Mouse (Mus musculus) myocyte (in vitro differentiated cells): ENCODE results near the gene Trappc3l. TPM values are rescaled to one million over a fixed set of nuclear protein-coding genes. Genes with fewer than 3 reads are reported as not detected.

Source experiments
- H3K27me3 ChIP-seq: one replicate; pipeline ENCODE4 v1.6.1; 2011; ENCODE audit not compliant: control insufficient read depth, insufficient read depth, insufficient read length
- H3K36me3 ChIP-seq: one replicate; pipeline ENCODE4 v1.6.1; 2011; ENCODE audit not compliant: control insufficient read depth, insufficient read depth
- H3K4me2 ChIP-seq: one replicate; pipeline ENCODE4 v1.6.1; 2011; ENCODE audit warnings: low read depth, control low read depth
- H3K4me3 ChIP-seq: one replicate; pipeline ENCODE4 v1.5.1; 2011; ENCODE audit warnings: mild to moderate bottlenecking, control low read depth, moderate library complexity
- H3K79me2 ChIP-seq: one replicate; pipeline ENCODE4 v1.6.1; 2011; ENCODE audit not compliant: control insufficient read depth, insufficient read depth
- H3ac ChIP-seq: one replicate; pipeline ENCODE4 v1.6.1; 2011; ENCODE audit not compliant: control insufficient read depth, insufficient read length
- CEBPB ChIP-seq: IDR thresholded peaks from 2 replicates; pipeline ENCODE4 v1.6.1; 2011; ENCODE audit warnings: mild to moderate bottlenecking, moderate library complexity; ENCODE audit not compliant: poor library complexity, insufficient read depth, severe bottlenecking
- E2F4 ChIP-seq: IDR thresholded peaks from one replicate; pipeline ENCODE4 v1.6.1; 2011; ENCODE audit warnings: mild to moderate bottlenecking, control low read depth, moderate library complexity; ENCODE audit not compliant: insufficient read depth
- MAX ChIP-seq: IDR thresholded peaks from one replicate; pipeline ENCODE4 v1.6.1; 2011; ENCODE audit warnings: low read depth, mild to moderate bottlenecking, control low read depth
- MYOD1 ChIP-seq, 3 experiments: IDR thresholded peaks; one replicate each; pipeline ENCODE4 v1.6.1; 2011; ENCODE audit warnings: control low read depth in 2 of 3, low read depth in 2 of 3, mild to moderate bottlenecking in 2 of 3, moderate library complexity in 1 of 3; ENCODE audit not compliant: insufficient read length in 2 of 3, control insufficient read depth in 1 of 3
- MYOG ChIP-seq, 3 experiments: IDR thresholded peaks; one replicate each; pipeline ENCODE4 v1.6.1; 2011; ENCODE audit warnings: control low read depth in 2 of 3, low read depth in 2 of 3, mild to moderate bottlenecking in 2 of 3; ENCODE audit not compliant: insufficient read length in 2 of 3, control insufficient read depth in 1 of 3, insufficient read depth in 1 of 3
- POLR2A ChIP-seq: IDR thresholded peaks from one replicate; pipeline ENCODE4 v1.6.1; 2011; ENCODE audit warnings: low read depth, mild to moderate bottlenecking, control low read depth, moderate library complexity; ENCODE audit not compliant: insufficient read length
- POLR2AphosphoS2 ChIP-seq: IDR thresholded peaks from one replicate; pipeline ENCODE4 v1.6.1; 2011; ENCODE audit warnings: low read depth, control low read depth; ENCODE audit not compliant: insufficient read length
- REST ChIP-seq: IDR thresholded peaks from one replicate; pipeline ENCODE4 v1.6.1; 2011; ENCODE audit warnings: mild to moderate bottlenecking, control low read depth, moderate library complexity; ENCODE audit not compliant: insufficient read depth, insufficient read length
- SRF ChIP-seq: IDR thresholded peaks from one replicate; pipeline ENCODE4 v1.6.1; 2011; ENCODE audit warnings: low read depth; ENCODE audit not compliant: control insufficient read depth, insufficient read length
- TCF12 ChIP-seq: IDR thresholded peaks from one replicate; pipeline ENCODE4 v1.6.1; 2011; ENCODE audit warnings: mild to moderate bottlenecking, control low read depth; ENCODE audit not compliant: poor library complexity, insufficient read depth, severe bottlenecking
- TCF3 ChIP-seq: IDR thresholded peaks from one replicate; pipeline ENCODE4 v1.6.1; 2011; ENCODE audit warnings: low read depth, control low read depth; ENCODE audit not compliant: insufficient read length
- USF1 ChIP-seq: IDR thresholded peaks from one replicate; pipeline ENCODE4 v1.6.1; 2011; ENCODE audit warnings: low read depth, mild to moderate bottlenecking, control low read depth, moderate library complexity
- polyA plus RNA-seq: library from polyadenylated mRNA; unstranded; fragments of >200 nt; fragmentation: generic; extraction: Trizol; gene quantifications from one replicate; pipeline ENCODE4 v1.2.1, GENCODE M21; 2012; ENCODE audit warnings: missing spikeins

Trappc3l gene
- polyA plus RNA-seq, 1 experiment, result not detected

GRCm38 (mm10) chr10:34018746-34019301 lies 18.6 kb upstream of the Trappc3l start:
- TF ChIP-seq MYOG (IDR thresholded peaks at IDR 0.05; ENCODE audit: control insufficient read depth in 1 of 3, insufficient read depth in 1 of 3, insufficient read length in 2 of 3, low read depth in 2 of 3) (no peak), TCF12 (no peak), SRF (no peak), E2F4 (no peak), POLR2AphosphoS2 (no peak), POLR2A (no peak)
- H3K79me2 ChIP-seq, result peaks cover 51% of the 10 kb centered on the region
- peak overlapping the region; percentile 95 for H3K4me2 ChIP-seq
- peak overlapping the region; percentile 49 for H3K4me3 ChIP-seq
- peak overlapping the region; percentile 6 for H3ac ChIP-seq
- peaks cover 5% of the 10 kb centered on the region for H3K36me3 ChIP-seq
- no peaks in the 10 kb centered on the region for H3K27me3 ChIP-seq

GRCm38 (mm10) chr10:34019302-34020075 lies 17.9 kb upstream of the Trappc3l start, which contains the start of gene Rwdd1:
Gene Rwdd1 (minus strand): TSS chr10:34019624.
- H3K36me3 ChIP-seq, result peaks cover 5% of the 10 kb centered on the region
- H3K79me2 ChIP-seq, result peaks cover 45% of the 10 kb centered on the region
- peak within 1 kb of the TSS; percentile 95 for H3K4me2 ChIP-seq
- H3K27me3 ChIP-seq, result no peaks in the 10 kb centered on the region
- peak within 1 kb of the TSS; percentile 49 for H3K4me3 ChIP-seq
- peak; percentile 90 for TF ChIP-seq POLR2A
- peak in 1 of 3 experiments; percentile 34 for TF ChIP-seq MYOG (IDR thresholded peaks at IDR 0.05; ENCODE audit: control insufficient read depth in 1 of 3, insufficient read depth in 1 of 3, insufficient read length in 2 of 3, low read depth in 2 of 3)
- TF ChIP-seq MAX, result no peak
- TF ChIP-seq USF1, result no peak
- peak; percentile 51 for TF ChIP-seq REST
- peak; percentile 70 for TF ChIP-seq POLR2AphosphoS2
- peak in 1 of 3 experiments; percentile 39 for TF ChIP-seq MYOD1 (IDR thresholded peaks at IDR 0.05; ENCODE audit: control insufficient read depth in 1 of 3, insufficient read length in 2 of 3, low read depth in 2 of 3)
- peak; percentile 90 for TF ChIP-seq SRF
- peak within 1 kb of the TSS; percentile 6 for H3ac ChIP-seq

- no peak overlapping the region for H3K4me3 ChIP-seq
- H3ac ChIP-seq, result no peak overlapping the region
- peaks cover 5% of the 10 kb centered on the region for H3K27me3 ChIP-seq
- no peak for TF ChIP-seq CEBPB
- no peak for TF ChIP-seq MYOD1 (IDR thresholded peaks at IDR 0.05; ENCODE audit: control insufficient read depth in 1 of 3, insufficient read length in 2 of 3, low read depth in 2 of 3)
- TF ChIP-seq USF1, result no peak
- no peak for TF ChIP-seq E2F4
- no peak for TF ChIP-seq MAX
- TF ChIP-seq REST, result no peak
- TF ChIP-seq MYOG (IDR thresholded peaks at IDR 0.05; ENCODE audit: control insufficient read depth in 1 of 3, insufficient read depth in 1 of 3, insufficient read length in 2 of 3, low read depth in 2 of 3), result no peak
- TF ChIP-seq TCF3, result no peak
- TF ChIP-seq POLR2A, result no peak
- TF ChIP-seq POLR2AphosphoS2, result no peak
- no peak for TF ChIP-seq TCF12
- no peak for TF ChIP-seq SRF
- H3K79me2 ChIP-seq, result no peaks in the 10 kb centered on the region
- no peaks in the 10 kb centered on the region for H3K36me3 ChIP-seq
- no peak overlapping the region for H3K4me2 ChIP-seq
Measured at GRCm38 (mm10) chr10:34030322-34030721, 7.1 kb upstream of the Trappc3l start.

DNA sequence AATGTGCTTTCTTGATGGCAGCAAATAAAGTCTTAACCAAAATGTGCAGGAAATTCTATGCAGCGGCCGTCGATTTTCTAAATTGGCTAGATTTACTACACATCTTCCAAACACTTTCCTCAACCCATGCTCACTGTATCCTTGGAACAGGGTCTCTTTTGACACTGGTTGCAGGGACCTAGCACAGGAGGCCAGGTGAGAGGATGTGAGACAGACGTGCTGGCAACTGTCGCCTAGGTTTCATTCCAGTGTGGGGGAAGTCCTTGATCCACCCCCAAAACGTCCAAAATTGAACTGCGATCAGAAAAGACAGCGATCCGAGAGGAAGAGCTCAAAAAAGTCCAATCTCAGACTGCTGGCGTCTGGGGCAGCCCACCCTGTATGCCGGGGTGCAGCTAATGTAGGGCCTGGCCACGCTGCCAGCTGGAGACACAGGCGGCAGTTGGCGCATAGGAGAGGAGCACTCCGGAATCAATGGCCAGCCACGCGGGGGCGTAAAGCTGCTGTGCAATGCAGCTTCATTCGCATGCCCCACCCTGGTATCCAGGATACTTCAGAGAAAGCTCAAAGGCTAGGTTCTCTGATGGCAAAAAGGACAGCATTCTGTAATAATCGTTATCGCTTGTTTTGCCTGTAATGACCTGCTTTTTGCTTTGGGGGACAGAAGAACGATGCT lies 3.6 kb upstream of the Trappc3l start:
- H3K27me3 ChIP-seq, result no peaks in the 10 kb centered on the region
- H3K4me3 ChIP-seq, result no peak overlapping the region
- peak overlapping the region; percentile 56 for H3K4me2 ChIP-seq
- no peak overlapping the region for H3ac ChIP-seq
- H3K79me2 ChIP-seq, result no peaks in the 10 kb centered on the region
- no peaks in the 10 kb centered on the region for H3K36me3 ChIP-seq
- peak in 1 of 3 experiments; percentile 32 for TF ChIP-seq MYOG (IDR thresholded peaks at IDR 0.05; ENCODE audit: control insufficient read depth in 1 of 3, insufficient read depth in 1 of 3, insufficient read length in 2 of 3, low read depth in 2 of 3)
- TF ChIP-seq CEBPB, result no peak
- no peak for TF ChIP-seq MAX
- TF ChIP-seq E2F4, result no peak
- TF ChIP-seq TCF12, result no peak
- no peak for TF ChIP-seq POLR2AphosphoS2
- peak in 1 of 3 experiments; percentile 50 for TF ChIP-seq MYOD1 (IDR thresholded peaks at IDR 0.05; ENCODE audit: control insufficient read depth in 1 of 3, insufficient read length in 2 of 3, low read depth in 2 of 3)
- no peak for TF ChIP-seq POLR2A
- TF ChIP-seq USF1, result no peak
